Mouse (Mus musculus) heart, postnatal 0 days (tissue): Measurements from ENCODE around the gene Hoxc6.

Experiments
- CTCF ChIP-seq: IDR thresholded peaks from 2 replicates; pipeline ENCODE4 v1.5.1; 2016; ENCODE audit warnings: antibody characterized with exemption, control low read depth, low read depth
- EP300 ChIP-seq: IDR thresholded peaks from 2 replicates; pipeline ENCODE4 v1.6.1; 2016; ENCODE audit warnings: antibody characterized with exemption, low read depth

GRCm38 (mm10) chr15:102972753-102973152 lies 25.3 kb upstream of the Hoxc6 start:
- TF ChIP-seq CTCF (no peak), EP300 (no peak)
